Mouse (Mus musculus) embryonic facial prominence, embryonic 12.5 days (tissue): ENCODE results near the gene Evc. TPM values are rescaled to one million over a fixed set of nuclear protein-coding genes. Genes with fewer than 3 reads are reported as not detected.
A peak's percentile ranks its signal among the peaks of the same experiment; 100 is the strongest.

Source experiments
- ATAC-seq: fragments of 200-750 bp; cut with Nextera tagmentation; 2 replicates; pipeline ENCODE4 v1.8.0; 2017; ENCODE audit not compliant: insufficient number of reproducible peaks, insufficient read depth, low FRiP score, low TSS enrichment
- H3K27ac ChIP-seq: fragments of 300-500 bp; sonication (generic); 2 replicates; pipeline ENCODE4 v1.5.1; 2016; ENCODE audit warnings: mild to moderate bottlenecking
- H3K27me3 ChIP-seq: fragments of 300-500 bp; sonication (generic); 2 replicates; pipeline ENCODE4 v1.6.1; 2016; ENCODE audit warnings: mild to moderate bottlenecking, moderate library complexity
- H3K36me3 ChIP-seq: fragments of 300-500 bp; sonication (generic); 2 replicates; pipeline ENCODE4 v1.6.1; 2016; ENCODE audit warnings: mild to moderate bottlenecking
- H3K4me1 ChIP-seq: fragments of 300-500 bp; sonication (generic); 2 replicates; pipeline ENCODE4 v1.6.1; 2016
- H3K4me2 ChIP-seq: fragments of 300-500 bp; sonication (generic); replicated peaks from 2 replicates; pipeline ENCODE4 v1.6.1; 2016; ENCODE audit warnings: mild to moderate bottlenecking, moderate library complexity
- H3K4me3 ChIP-seq: fragments of 300-500 bp; sonication (generic); 2 replicates; pipeline ENCODE4 v1.5.1; 2016; ENCODE audit warnings: mild to moderate bottlenecking
- H3K9ac ChIP-seq: fragments of 300-500 bp; sonication (generic); 2 replicates; pipeline ENCODE4 v1.6.1; 2016; ENCODE audit warnings: mild to moderate bottlenecking, moderate library complexity
- H3K9me3 ChIP-seq: fragments of 300-500 bp; sonication (generic); 2 replicates; pipeline ENCODE4 v1.6.1; 2016; ENCODE audit warnings: mild to moderate bottlenecking, moderate library complexity
- WGBS: fragments of 180-500 bp; shearing (Covaris S2); methylation state at CpG from one replicate; pipeline ENCODE4 v1.1.7; 2016; 5-methylcytosine and 5-hydroxymethylcytosine counted together
- polyA plus RNA-seq: library from polyadenylated mRNA; unstranded; fragments of >200 nt; fragmentation: Nextera tagmentation; extraction: Ambion mirVana; gene quantifications from 2 replicates; pipeline ENCODE4 v1.2.1, GENCODE M21; 2016

The Evc gene
- polyA plus RNA-seq, 1 experiment from 2014 or later: 39.2 TPM

- H3K4me3 ChIP-seq: peak within 1 kb of the TSS; percentile 41
- 1% methylated on average over 55 of the region's 56 CpGs for WGBS
- no peak within 1 kb of the TSS for H3K27ac ChIP-seq
- H3K4me2 ChIP-seq: peak within 1 kb of the TSS; percentile 79
- no peaks in the 10 kb centered on the region for H3K9me3 ChIP-seq
- peaks cover 26% of the 10 kb centered on the region for H3K4me1 ChIP-seq
- H3K9ac ChIP-seq: peak within 1 kb of the TSS; percentile 25; the same call in 1 of the 2 replicates
- H3K27me3 ChIP-seq: peaks cover 75% of the 10 kb centered on the region
- no peaks in the 10 kb centered on the region for H3K36me3 ChIP-seq
- peak; percentile 57 for ATAC-seq
These were observed 95.0 kb downstream of the Evc start, which contains the start of gene Crmp1 for GRCm38 (mm10) chr5:37241651-37242151. TSS of gene Crmp1 (plus strand) at chr5:37241940.

GRCm38 (mm10) chr5:37241224-37241623 lies 95.5 kb downstream of the Evc start:
- H3K4me1 ChIP-seq: peaks cover 21% of the 10 kb centered on the region
- no peaks in the 10 kb centered on the region for H3K36me3 ChIP-seq
- H3K27ac ChIP-seq: no peak overlapping the region
- H3K4me2 ChIP-seq: peak overlapping the region; percentile 79
- H3K4me3 ChIP-seq: peak overlapping the region; percentile 41
- H3K9me3 ChIP-seq: no peaks in the 10 kb centered on the region
- 12% methylated on average over 9 of the region's 9 CpGs for WGBS
- no peak for ATAC-seq
- H3K9ac ChIP-seq: no peak overlapping the region
- H3K27me3 ChIP-seq: peaks cover 74% of the 10 kb centered on the region

- Histone ChIP-seq H3K4me2 (no peak overlapping the region), H3K9ac (no peak overlapping the region), H3K4me1 (peaks cover 18% of the 10 kb centered on the region), H3K27me3 (peaks cover 70% of the 10 kb centered on the region), H3K36me3 (no peaks in the 10 kb centered on the region), H3K9me3 (no peaks in the 10 kb centered on the region), H3K4me3 (no peak overlapping the region), H3K27ac (no peak overlapping the region)
- 6% methylated on average over 5 of the region's 5 CpGs for WGBS
- no peak for ATAC-seq
These were observed 96.1 kb downstream of the Evc start for GRCm38 (mm10) chr5:37240550-37240949.

Other genes starting within 250 kb of the Evc start
- 49.5 and 61.2 TPM in 2 replicates for gene Crmp1, start 95.0 kb downstream of the Evc start, polyA plus RNA-seq
- gene Evc2, start 1.6 kb upstream of the Evc start, polyA plus RNA-seq: 25.1 TPM in 2 replicates